Mouse (Mus musculus) lung, adult 18-20 months (tissue): ENCODE measurements at regions not wholly inside any gene's neighbourhood (a gene's known extent, or its start where the extent isn't known, plus 50 kb on each side); places are given as distances from the start of the nearest gene placed in this dataset.
A peak's percentile ranks its signal among the peaks of the same experiment; 100 is the strongest.

ENCODE experiments used
- DNase-seq, 2 experiments: peaks; one replicate each; pipeline ENCODE4 v3.0.0; 2022; ENCODE audit warnings: mixed read lengths in 2 of 2

- no peak for DNase-seq
Measured at GRCm38 (mm10) chr13:85639376-85640229, 350.7 kb upstream of the Rasa1 start.

- DNase-seq = peak; percentile 8 to 15
Measured at GRCm38 (mm10) chr13:85629506-85630175, 340.7 kb upstream of the Rasa1 start.
